Mouse (Mus musculus): ENCODE measurements around the gene Prrc2b. TPM values are rescaled to one million over a fixed set of nuclear protein-coding genes. Genes with fewer than 3 reads are reported as not detected.

The Prrc2b gene
- polyA plus RNA-seq, 1 experiment, result 75.5 TPM

DNA sequence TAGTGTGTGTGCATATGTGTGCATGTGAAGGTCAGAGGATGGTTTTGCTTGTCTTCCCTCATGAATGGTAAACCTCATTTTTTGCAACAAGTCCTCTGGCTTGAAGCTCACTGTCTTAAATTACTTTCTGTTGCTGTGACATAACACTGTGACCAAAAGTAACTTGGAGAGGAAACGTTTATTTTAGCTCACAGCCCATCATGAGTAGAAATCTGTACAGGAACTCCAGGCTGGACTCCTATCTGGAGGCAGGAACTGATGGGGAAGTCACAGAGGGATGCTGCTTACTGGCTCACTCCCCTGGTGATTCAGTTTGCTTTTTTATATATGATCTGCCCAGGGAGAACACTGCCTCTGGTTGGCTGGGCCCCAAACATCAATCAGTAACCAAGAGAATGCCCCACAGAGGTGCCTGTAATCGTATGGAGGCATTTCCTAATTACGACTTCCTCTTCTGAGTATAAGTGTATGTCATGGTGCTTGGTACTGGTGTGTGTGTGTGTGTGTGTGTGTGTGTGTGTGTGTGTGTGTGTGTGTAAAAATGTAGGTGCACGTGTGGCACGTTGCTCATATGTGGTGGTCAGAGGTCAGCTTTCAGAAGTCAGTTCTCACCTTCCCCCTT lies 38.3 kb downstream of the Prrc2b start:
- no peak overlapping the region for H3K27ac ChIP-seq (ENCODE audit: insufficient read depth, low read length)
- no peak overlapping the region for H3K4me3 ChIP-seq (ENCODE audit: insufficient read depth, low read length)
- no peaks in the 10 kb centered on the region for H3K4me1 ChIP-seq (ENCODE audit: control insufficient read depth, insufficient read depth, low read length)
- no peak for TF ChIP-seq POLR2A (IDR thresholded peaks at IDR 0.05; ENCODE audit: low read depth, low read length)
- no peak for TF ChIP-seq CTCF (IDR thresholded peaks at IDR 0.05; ENCODE audit: borderline replicate concordance, insufficient read depth, low read length)

DNA sequence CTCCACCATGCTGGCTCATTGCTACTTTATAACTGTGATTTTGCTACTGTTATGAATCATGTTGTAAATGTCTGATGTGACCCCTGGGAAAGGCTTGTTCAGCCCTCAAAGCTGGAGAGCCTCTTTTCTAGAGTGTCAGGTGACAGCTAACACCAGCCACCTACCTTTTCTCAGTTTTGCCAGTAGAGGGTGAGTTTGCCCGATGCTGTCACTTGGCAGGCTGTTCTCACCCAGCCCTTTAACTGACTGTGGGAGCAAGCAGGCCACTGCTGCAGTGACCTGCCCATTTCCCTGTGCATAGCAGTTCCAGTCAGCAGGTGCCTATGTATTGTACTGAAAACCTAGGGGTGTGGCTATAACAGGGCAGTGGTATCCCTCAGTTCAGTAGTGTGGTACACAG lies 39.7 kb downstream of the Prrc2b start:
- TF ChIP-seq POLR2A (IDR thresholded peaks at IDR 0.05; ENCODE audit: low read depth, low read length) (no peak), CTCF (IDR thresholded peaks at IDR 0.05; ENCODE audit: borderline replicate concordance, insufficient read depth, low read length) (no peak)
- H3K4me1 ChIP-seq (ENCODE audit: control insufficient read depth, insufficient read depth, low read length), result no peaks in the 10 kb centered on the region
- no peak overlapping the region for H3K4me3 ChIP-seq (ENCODE audit: insufficient read depth, low read length)
- H3K27ac ChIP-seq (ENCODE audit: insufficient read depth, low read length), result no peak overlapping the region

DNA sequence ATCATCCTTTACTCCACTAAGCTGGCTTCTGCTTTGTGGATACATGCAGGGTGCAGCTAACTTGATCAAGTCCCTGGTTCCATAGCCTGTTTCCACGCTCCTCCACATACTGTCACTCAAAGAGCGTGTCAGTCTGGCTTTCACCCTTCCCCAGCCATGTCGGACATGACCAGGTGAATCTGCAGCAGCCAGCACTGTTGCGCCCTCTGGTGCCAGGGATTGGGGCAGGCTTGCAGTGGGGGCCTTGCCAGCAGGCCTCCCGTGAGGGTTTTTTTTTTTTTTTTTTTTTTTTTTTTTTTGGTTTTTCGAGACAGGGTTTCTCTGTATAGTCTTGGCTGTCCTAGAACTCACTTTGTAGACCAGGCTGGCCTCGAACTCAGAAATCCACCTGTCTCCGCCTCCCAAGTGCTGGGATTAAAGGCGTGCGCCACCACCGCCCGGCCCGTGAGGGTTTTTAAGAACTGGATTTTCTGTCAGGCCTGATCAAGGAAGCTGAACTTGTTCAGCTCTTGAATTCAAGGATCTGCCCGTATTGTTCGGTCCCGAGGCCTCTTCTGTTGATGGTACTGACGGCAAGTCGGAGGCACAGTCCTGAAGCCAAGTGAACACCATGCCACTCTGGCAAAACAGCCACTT lies 41.1 kb downstream of the Prrc2b start:
- Histone ChIP-seq H3K27ac (ENCODE audit: insufficient read depth, low read length) (no peak overlapping the region), H3K4me1 (ENCODE audit: control insufficient read depth, insufficient read depth, low read length) (no peaks in the 10 kb centered on the region)
- TF ChIP-seq CTCF (IDR thresholded peaks at IDR 0.05; ENCODE audit: borderline replicate concordance, insufficient read depth, low read length) (peak; percentile 85), POLR2A (IDR thresholded peaks at IDR 0.05; ENCODE audit: low read depth, low read length) (no peak)

DNA sequence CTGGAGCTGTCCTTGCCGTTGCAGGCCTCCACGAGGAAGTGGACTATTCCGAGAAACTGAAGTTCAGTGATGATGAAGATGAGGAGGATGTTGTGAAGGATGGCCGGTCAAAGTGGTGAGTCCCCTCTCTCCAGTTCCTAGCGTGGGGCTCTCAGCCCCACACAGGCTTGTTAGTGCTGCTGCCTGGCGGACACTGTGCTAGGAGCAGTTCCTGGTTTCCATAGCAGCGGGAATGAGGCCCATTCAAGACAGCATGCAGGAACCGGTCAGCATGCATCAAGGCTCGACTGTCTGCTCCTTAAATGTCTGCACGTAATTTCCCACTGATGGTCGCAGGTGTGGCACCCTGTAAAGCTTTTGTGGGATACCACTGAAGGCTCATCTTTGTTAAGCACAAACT lies 48.1 kb downstream of the Prrc2b start:
- Histone ChIP-seq H3K4me3 (ENCODE audit: insufficient read depth, low read length) (no peak overlapping the region), H3K27ac (ENCODE audit: insufficient read depth, low read length) (no peak overlapping the region), H3K4me1 (ENCODE audit: control insufficient read depth, insufficient read depth, low read length) (peaks cover 5% of the 10 kb centered on the region; the same call in 1 of the 2 replicates)
- TF ChIP-seq CTCF (IDR thresholded peaks at IDR 0.05; ENCODE audit: borderline replicate concordance, insufficient read depth, low read length), result no peak
- TF ChIP-seq POLR2A (IDR thresholded peaks at IDR 0.05; ENCODE audit: low read depth, low read length), result no peak

More for the DNA sequence above, 41.1 kb downstream of the Prrc2b start:
- no peak overlapping the region for H3K4me3 ChIP-seq (ENCODE audit: insufficient read depth, low read length)

DNA sequence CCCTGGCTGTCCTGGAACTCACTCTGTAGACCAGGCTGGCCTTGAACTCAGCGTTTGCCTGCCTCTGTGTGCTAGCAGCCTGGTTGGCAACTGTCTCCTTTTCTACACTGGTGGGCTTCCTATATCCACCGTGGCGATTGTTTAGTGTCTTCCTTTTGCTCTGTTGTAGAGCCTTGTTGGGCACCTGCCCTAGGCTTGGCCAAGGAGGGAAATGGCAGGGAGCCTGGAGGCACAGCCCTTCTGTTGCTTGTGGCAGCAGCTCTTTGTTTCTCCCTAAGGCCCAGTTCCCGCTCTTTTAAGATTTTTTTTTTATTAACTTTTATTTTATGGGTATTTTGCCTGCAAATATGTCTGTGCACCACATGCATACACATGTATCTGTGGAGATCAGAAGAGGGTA lies 49.2 kb downstream of the Prrc2b start:
- Histone ChIP-seq H3K4me1 (ENCODE audit: control insufficient read depth, insufficient read depth, low read length) (peaks cover 5% of the 10 kb centered on the region; the same call in 1 of the 2 replicates), H3K27ac (ENCODE audit: insufficient read depth, low read length) (no peak overlapping the region), H3K4me3 (ENCODE audit: insufficient read depth, low read length) (no peak overlapping the region)
- no peak for TF ChIP-seq CTCF (IDR thresholded peaks at IDR 0.05; ENCODE audit: borderline replicate concordance, insufficient read depth, low read length)
- TF ChIP-seq POLR2A (IDR thresholded peaks at IDR 0.05; ENCODE audit: low read depth, low read length), result no peak

DNA sequence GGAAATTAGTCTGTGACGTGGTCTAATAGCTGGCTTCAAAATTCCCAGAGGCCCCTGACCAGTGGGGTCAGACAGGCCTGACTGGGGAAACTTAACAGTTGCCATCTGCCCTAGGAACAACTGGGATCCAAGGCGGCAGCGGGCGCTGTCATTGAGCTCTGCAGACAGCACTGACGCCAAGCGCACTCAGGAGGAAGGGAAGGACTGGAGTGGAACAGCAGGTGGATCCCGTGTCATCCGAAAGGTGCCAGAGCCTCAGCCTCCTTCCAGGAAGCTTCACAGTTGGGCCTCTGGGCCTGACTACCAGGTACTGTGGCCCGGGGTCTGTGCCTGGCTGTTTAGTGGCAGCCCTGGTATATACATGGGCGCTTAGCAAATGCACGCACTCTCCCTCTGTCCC lies 49.8 kb downstream of the Prrc2b start:
- Histone ChIP-seq H3K4me3 (ENCODE audit: insufficient read depth, low read length) (no peak overlapping the region), H3K27ac (ENCODE audit: insufficient read depth, low read length) (no peak overlapping the region)

DNA sequence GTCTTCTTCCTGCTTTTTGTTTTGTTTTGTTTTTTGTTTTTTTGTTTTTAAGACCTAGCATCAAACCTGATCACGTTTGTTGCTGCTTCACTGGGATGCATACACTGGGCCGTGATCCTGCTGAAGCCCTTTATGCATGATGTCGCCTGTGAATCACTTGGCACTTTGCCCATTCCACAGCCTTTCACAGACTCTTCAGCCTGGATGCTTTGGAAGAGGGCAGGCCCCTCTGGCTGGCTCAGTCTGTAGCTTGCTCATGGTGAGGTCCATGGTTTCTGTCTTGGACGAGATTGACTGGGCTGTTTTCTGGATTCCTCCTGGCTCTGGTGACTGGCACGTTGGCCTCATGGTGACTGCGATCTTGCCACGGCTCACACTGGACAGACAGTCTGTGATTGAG lies 50.6 kb downstream of the Prrc2b start:
- no peak for TF ChIP-seq CTCF (IDR thresholded peaks at IDR 0.05; ENCODE audit: borderline replicate concordance, insufficient read depth, low read length)
- TF ChIP-seq POLR2A (IDR thresholded peaks at IDR 0.05; ENCODE audit: low read depth, low read length), result no peak
- Histone ChIP-seq H3K27ac (ENCODE audit: insufficient read depth, low read length) (no peak overlapping the region), H3K4me1 (ENCODE audit: control insufficient read depth, insufficient read depth, low read length) (peaks cover 5% of the 10 kb centered on the region; the same call in 1 of the 2 replicates), H3K4me3 (ENCODE audit: insufficient read depth, low read length) (no peak overlapping the region)

More for the DNA sequence above, 49.8 kb downstream of the Prrc2b start:
- no peak for TF ChIP-seq CTCF (IDR thresholded peaks at IDR 0.05; ENCODE audit: borderline replicate concordance, insufficient read depth, low read length)
- no peak for TF ChIP-seq POLR2A (IDR thresholded peaks at IDR 0.05; ENCODE audit: low read depth, low read length)
- peaks cover 5% of the 10 kb centered on the region; the same call in 1 of the 2 replicates for H3K4me1 ChIP-seq (ENCODE audit: control insufficient read depth, insufficient read depth, low read length)

DNA sequence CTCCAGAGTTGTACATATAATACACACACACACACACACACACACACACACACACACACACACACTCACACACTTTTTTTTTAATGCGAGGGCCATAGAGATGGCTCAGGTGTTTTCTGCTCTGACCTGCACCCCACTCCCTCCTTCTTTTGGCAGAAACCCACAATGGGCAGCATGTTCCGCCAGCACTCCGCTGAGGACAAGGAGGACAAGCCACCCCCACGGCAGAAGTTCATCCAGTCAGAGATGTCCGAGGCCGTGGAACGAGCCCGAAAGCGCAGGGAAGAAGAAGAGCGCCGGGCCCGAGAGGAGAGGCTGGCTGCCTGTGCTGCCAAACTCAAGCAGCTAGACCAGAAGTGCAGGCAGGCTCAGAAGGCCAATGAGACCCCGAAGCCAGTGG lies 53.0 kb downstream of the Prrc2b start:
- no peak overlapping the region for H3K27ac ChIP-seq (ENCODE audit: insufficient read depth, low read length)
- no peak for TF ChIP-seq CTCF (IDR thresholded peaks at IDR 0.05; ENCODE audit: borderline replicate concordance, insufficient read depth, low read length)
- no peak for TF ChIP-seq POLR2A (IDR thresholded peaks at IDR 0.05; ENCODE audit: low read depth, low read length)
- H3K4me3 ChIP-seq (ENCODE audit: insufficient read depth, low read length), result no peak overlapping the region
- H3K4me1 ChIP-seq (ENCODE audit: control insufficient read depth, insufficient read depth, low read length), result peaks cover 5% of the 10 kb centered on the region; the same call in 1 of the 2 replicates

DNA sequence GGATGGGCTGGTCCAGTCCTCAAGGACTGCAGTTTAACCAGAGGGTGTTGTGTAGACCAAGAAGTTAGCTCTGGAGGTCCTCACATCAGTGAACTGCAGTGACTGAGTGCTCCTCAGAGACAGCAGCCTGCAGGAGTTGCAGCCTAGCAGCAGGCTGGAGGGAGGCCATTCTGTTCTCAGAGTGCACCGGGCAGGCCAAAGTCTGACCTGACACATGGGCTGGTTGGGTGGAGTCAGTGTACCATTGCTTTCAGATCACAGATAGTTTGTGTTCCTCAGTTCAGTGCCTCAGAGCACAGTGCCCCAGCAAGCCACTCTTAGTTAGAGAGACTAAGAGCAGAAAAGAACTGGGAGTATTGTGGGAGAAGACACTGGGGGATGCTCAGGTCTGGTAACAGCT lies 56.8 kb downstream of the Prrc2b start:
- no peak overlapping the region for H3K27ac ChIP-seq (ENCODE audit: insufficient read depth, low read length)
- TF ChIP-seq CTCF (IDR thresholded peaks at IDR 0.05; ENCODE audit: borderline replicate concordance, insufficient read depth, low read length) (no peak), POLR2A (IDR thresholded peaks at IDR 0.05; ENCODE audit: low read depth, low read length) (no peak)
- no peaks in the 10 kb centered on the region for H3K4me1 ChIP-seq (ENCODE audit: control insufficient read depth, insufficient read depth, low read length)
- no peak overlapping the region for H3K4me3 ChIP-seq (ENCODE audit: insufficient read depth, low read length)

DNA sequence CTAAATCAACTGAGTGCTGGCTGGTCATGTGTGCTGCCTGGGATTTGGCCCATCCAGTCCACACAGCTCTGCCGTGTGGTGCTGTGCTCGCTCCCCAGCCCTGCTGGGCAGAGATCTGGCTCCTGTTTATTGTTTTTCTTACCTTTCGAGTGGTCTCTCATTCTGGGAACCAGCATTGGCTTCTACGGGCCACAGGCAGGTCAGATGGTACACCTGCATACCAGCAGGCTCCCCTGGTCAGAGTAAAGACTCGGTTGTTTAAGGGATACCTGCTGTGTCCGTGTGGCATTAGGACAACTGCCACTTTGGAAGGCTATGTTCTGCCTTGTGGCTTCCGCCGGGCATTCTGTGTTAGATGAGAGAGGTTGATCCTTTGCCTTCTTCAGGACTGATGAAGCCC lies 60.8 kb downstream of the Prrc2b start:
- Histone ChIP-seq H3K4me3 (ENCODE audit: insufficient read depth, low read length) (no peak overlapping the region), H3K4me1 (ENCODE audit: control insufficient read depth, insufficient read depth, low read length) (no peaks in the 10 kb centered on the region), H3K27ac (ENCODE audit: insufficient read depth, low read length) (no peak overlapping the region)
- TF ChIP-seq CTCF (IDR thresholded peaks at IDR 0.05; ENCODE audit: borderline replicate concordance, insufficient read depth, low read length) (no peak), POLR2A (IDR thresholded peaks at IDR 0.05; ENCODE audit: low read depth, low read length) (no peak)

All from embryonic fibroblast, embryonic 13.5 days (primary cell).